Mouse (Mus musculus): ENCODE measurements around the gene Usp7.
"Not testable (repeated sequence)": the region's sequence is repeated elsewhere in the genome, so short reads cannot be mapped to it uniquely, and the experiment has no call there.

Gene Usp7

DNA sequence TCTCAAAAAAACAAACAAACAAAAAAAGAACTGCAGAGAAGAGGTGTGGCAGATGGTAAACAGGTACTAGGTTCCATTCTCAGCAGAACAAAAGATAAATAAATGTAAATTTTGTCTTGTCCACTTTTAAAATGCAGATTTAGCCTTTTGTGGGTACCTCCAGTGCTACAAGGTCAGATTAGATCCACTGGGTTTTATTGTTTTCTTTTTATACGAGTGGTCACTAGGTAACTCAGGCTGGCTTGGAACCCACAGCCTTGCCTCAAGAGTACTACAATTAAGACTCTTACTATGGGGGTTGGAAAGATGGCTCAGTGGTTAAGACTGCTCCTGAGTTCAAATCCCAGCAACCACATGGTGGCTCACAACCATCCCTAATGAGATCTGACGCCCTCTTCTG lies 33.9 kb downstream of the Usp7 start:
- intact Hi-C loops (cut with DNase I) = no loop called here

DNA sequence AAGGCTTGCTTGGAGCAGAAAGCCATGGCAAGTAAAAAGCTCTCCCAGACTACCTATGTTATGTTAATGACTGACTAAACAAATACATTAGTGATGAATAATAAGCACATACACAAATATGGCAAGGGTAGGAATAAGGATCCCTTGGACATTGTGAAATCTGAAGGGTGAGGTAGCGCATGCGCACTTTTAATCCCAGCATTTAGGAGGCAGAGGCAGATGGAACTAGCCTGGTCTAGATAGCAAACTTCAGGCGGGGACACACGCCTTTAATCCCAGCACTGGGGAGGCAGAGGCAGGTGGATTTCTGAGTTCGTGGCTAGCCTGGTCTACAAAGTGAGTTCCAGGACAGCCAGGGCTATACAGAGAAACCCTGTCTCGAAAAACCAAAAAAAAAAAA lies 34.5 kb downstream of the Usp7 start:
- intact Hi-C loops (cut with DNase I) = not testable (repeated sequence)

DNA sequence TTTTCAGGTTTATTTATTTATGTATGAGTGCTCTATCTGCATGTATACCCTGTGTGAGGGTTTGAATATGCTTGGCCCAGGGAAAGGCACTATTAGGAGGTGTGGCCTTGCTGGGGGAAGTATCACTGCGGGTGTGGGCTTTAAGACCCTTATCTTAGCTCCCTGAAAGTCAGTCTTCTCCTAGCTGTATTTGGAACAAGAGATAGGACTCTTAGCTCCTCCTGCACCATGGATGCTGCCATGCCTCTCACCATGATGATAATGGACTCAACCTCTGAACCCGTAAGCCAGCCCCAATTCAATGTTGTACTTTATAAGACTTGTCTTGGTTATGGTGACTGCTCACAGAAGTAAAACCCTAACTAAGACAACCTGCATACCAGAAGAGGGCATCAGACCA lies 39.8 kb downstream of the Usp7 start:
- intact Hi-C loops (cut with DNase I) = no loop called here

DNA sequence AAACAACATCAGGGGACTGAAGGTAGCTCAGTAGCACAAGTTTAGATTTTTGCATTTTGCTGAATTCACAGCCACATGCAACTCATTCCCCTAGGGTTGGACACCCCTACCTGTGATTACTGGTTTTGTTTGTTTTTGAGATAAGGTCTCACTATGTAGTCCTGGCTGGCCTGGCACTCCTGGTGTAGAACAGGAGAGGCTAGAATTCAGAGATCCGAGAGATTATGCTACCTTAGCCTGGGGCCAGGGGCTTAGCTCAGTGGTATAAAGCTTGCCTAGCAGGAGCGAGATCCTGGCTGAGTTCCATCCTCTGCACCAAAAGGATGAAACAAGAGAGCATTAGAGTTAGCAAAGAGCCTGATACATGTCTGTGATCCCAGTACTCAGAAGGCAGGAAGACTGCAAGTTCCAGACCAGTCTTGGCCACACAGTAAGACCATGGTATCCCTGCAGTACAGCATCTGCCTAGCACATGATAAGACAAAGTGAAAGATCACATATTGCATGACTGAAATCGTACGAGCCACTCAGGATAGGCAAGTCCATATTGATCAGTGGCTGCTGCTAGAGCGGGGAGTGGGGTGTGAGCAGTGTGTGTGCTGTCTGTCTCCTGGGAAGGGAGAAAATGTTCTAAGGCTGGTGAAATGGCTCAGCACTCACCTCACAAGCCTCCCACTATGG lies 40.4 kb downstream of the Usp7 start:
- intact Hi-C loops (cut with DNase I) = no loop called here

DNA sequence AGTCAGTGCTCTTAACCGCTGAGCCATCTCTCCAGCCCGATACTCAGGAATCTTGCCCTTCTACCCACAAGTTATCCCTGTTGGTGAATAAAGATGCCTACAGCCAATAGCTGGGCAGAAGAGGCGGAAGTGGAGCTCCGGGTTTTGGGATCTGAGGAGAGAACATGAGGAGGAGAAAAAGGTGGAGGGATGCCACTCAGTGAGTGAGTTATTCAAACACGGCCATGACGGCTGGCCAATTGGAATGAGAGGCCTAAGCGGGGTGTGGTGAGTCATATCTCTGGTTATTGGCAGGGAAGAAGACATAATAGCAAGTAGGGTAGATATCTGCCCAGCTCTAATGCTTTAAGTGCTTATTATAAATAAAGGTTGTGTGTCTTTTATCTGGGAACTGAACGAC lies 43.2 kb downstream of the Usp7 start:
- intact Hi-C loops (cut with DNase I) = no loop called here

DNA sequence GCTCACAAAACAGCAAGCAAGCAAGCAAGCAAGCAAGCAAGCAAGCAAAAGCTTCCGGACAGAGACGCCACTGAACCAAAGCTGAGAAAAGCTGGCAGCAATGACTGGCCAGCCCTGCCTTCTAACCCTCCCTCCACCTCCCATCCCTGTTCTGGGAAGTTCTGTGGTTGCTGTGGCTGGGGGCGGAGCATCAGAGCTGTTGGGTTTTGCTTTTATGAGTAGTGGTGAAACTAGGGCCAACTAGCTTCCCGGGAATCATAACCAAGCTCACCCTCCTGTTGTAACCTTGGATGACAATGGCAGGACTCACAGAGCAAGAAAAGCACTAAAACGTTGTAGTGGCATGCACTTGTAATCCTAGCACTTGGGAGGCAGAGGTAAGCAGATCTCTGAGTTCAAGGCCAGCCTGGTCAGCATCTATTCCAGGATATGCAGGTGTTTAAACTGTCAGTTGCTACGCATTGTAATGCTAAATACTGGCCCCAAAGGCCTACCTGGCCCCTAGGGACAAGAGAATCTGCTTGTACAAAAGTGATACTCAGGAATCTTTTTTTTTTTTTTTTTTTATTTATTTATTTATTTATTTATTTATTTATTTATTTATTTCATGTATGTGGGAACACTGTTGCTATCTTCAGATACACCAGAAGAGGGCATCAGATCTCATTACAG lies 43.8 kb downstream of the Usp7 start:
- intact Hi-C loops (cut with DNase I) = no loop called here

DNA sequence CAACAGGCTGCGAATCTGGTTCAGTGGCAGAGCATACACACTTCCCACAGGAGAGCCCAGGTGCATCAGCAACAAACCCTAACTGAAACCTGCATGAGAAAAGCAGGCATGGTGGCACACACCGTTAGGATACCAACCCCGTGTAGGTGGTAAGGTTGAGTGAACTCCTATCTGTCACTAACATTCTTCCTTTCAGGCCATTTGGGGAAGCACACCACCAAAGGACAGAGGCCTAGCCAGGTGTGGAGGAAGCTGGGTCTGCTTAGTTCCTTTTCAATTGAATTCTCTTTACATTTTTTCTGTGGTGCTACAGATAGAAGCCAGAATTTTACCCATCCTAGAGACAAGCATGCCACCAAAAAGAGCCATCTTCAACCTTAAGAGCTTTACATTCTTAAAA lies 44.3 kb downstream of the Usp7 start:
- intact Hi-C loops (cut with DNase I) = no loop called here

DNA sequence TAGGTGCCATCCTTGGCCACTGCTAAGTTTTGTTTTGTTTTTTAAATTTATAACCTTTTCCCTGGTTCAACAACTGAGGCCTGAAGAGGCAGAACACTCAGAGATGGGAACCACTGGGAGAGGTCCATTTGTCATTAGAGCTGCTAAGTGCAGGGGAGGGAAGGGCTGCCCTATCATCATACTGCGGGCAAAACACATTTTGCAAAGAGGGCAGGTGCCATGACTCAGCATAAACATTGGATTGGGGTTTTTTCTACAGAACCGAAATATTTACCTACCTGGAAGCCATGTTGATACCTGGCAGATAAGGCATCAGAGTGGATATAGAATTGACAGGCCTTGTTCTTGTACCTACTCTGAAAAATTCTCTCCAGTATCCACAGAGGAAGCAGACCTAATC lies 45.6 kb downstream of the Usp7 start:
- intact Hi-C loops (cut with DNase I) = no loop called here

DNA sequence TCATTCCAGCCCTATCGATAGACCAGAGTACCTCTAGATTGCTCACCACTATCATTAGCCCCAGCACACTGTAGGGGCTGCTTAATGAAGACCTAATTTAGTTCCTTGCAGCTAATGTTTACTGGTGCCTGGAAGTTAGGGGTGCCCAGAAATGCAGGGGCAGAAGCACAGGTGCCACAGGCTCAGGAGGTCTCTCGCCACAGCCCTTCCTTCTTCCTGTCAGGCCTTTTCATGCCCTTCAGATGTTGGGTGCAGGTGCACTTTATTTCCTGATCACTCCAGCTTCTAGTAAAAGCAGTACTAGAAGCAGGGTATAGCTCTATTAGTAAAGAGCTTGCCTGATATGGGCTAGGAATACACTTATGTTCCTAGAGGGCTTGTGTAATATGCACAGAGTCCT lies 46.4 kb downstream of the Usp7 start:
- intact Hi-C loops (cut with DNase I) = no loop called here

DNA sequence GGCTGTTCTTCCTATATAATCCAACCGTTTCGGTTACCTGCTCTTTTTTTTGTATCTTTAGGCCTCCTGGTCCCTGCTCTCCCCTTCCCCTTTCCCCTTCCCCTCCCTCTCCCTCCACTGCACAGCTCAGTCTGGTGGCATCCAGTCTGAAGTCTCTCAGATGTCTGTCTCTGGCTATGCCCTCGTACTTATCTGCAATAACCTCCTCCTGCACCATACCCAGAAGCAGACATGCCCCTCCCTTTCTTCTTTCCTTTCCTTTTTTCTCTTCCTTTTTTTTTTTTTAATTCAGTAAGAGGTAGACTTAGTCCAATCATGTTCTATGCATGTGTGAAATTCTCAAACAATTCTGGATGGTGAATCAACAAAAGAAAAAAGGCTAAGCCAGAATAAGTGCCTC lies 48.1 kb downstream of the Usp7 start:
- intact Hi-C loops (cut with DNase I) = no loop called here

DNA sequence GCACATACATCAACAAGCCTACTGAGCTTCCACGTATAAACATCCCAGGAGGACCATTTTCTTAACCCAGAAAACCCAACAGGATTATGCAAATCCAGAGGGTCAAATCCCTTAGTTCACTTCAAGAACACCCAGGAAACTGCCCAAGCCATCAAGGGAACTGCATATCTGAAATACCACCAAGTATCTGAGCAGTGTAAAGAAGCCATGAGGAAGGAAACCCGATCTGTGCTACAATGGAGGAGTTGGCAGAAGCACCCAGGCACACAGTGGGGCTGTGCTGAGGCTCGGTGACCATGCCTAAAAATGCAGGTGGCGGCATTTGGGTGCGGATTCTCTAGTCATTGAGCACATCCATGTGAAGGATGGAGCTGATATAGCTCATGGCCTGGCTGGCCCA lies 50.4 kb downstream of the Usp7 start:
- intact Hi-C loops (cut with DNase I) = no loop called here

DNA sequence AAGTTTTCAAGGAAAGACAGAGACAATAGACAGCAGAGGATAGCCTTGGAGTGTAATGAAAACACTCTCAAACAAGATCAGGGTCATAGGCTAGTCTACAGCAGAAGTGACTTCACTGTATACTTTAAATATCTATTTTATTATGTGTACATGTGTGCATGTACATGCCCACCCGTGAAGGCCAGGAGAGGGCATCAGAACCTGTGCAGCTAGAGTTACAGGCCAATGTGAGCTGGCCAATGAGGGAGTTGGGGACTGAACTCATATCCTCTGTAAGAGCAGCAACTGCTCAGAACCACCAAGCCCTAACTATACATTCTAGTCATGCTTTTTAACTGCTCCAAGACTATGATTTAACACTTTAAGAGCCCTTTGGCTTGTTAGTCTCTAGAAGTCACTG lies 51.0 kb downstream of the Usp7 start:
- intact Hi-C loops (cut with DNase I) = no loop called here

DNA sequence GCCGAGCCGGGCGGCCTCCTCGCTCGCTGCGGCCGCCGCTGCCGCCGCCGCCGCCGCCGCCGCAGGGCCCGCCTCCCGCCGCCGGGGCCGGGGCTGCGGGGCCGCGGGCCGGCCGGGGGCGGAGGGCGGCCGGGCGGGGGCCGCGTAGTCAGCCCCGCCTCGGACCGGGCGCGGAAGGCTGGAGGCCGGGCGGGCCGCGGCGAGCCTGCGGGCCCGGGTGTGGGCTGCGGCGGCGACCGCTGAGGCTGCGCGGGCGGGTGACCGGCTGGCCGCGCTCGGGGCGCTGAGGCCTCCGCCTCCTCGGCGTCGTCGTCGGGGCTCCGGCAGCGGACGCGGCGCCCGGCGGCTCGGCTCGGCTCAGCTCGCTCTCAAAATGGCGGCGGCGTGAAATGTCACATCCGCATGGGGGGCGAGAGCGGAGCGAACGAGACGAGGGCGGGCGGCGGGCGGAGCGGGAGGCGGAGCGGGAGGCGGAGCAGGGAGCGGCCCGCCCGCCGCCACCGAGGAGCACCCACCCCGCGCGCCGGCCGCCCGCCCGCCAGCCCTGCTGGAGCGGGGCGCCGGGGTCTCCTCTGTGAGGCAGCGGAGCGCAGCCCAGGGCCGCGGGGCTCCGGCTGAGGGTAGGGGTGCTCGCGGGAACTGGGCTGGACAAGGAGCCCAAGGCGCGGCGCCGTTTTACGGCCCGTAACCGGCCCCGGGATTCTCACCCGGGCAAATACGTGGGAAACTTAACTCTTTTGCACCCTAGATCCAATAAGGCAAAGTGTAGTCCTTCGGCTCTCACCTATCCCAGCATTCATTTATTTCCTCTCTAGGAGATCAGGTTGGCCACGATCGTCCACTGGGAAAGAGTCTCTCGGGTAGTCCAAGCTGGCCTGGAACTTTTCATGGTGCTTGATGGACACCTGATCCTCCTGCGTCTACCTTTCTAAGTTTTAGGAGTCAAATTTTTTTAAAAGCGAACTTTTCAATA lies 53.3 kb downstream of the Usp7 start:
- intact Hi-C loops (cut with DNase I) = loop anchor here (10.0 kb wide), 1 partner anchor 96 kb away; the partner anchor contains the start of gene 1810013L24Rik

DNA sequence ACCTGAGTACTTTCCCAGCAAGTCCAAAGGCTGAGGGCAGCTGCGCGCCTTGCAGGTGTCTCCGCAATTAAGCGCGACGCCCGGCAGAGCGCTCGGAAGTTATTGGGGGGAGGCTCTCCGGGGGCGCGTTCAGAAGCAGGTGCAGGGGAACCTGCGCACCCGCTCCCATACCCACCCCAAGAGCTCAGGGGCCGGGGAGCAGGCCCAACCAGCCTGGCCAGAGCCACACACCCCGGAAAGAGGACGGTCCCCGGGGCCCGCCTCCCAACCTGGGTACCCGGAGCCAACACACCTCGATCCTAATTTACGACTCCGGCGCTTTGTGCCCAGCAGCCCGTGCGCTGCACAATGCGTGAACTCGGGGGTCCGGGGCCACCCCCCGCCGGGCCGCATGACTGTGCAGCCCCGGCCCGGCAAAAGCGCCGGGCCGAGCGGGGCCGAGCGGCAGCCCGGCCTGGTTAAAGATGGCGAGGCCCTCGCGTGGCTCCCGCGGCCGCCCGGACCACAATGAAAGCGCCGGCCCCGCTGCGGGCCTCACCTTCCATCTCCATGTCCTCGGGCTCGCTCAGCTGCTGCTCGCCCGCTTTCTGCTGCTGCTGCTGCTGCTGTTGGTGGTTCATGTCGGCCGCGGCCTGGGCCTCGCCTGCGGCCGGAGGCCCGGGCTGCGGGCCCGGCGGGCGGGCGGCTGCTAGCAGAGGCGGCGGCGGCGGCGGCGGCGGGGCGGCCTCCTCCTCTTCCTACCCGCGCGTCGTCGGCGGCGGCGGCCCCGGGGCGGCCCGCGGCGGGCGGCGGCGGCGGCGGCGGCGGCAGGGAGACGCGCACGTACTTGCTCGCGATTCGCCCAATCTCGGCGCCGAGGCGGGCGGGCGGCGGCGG lies 54.2 kb downstream of the Usp7 start:
- intact Hi-C loops (cut with DNase I) = loop anchor here (10.0 kb wide), 1 partner anchor 97 kb away; the partner anchor contains the start of gene 1810013L24Rik

DNA sequence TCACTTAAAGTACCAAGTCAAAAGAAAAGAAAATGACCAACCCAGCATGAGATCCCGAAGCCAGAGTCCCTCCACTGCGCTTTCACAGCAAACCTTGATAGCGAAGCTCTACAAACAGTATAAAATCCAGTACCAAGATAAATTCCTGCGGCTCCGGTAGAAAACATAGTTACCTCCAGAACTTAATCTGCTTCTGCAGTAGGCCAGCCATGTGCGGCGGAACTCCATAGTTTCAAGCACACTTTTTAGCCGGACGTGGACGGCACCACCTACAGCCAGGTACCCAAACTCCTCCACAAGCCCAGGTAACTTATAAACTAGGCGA lies 54.8 kb downstream of the Usp7 start:
- intact Hi-C loops (cut with DNase I) = loop anchor here (10.0 kb wide), 1 partner anchor 97 kb away; the partner anchor contains the start of gene 1810013L24Rik

DNA sequence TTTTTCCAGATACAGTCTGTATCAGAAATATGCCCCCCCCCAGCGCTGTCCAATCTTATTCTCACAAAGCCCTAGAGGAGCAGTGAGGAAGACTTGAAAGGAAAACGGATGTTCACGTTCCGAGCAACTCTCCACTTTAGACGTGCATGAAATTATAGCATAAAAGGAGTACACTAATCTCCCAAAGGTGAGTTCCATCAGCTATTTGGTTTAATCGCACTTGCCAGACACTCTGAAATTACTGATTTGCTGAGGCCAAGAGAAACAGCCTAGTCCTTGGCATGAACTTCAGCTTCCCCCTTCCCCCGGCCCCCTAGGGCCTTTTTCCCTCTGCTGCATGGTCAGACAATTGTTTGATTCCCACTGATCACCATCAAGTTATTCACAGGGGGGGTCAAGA lies 55.4 kb downstream of the Usp7 start:
- intact Hi-C loops (cut with DNase I) = loop anchor here (10.0 kb wide), 1 partner anchor 98 kb away; the partner anchor contains the start of gene 1810013L24Rik

DNA sequence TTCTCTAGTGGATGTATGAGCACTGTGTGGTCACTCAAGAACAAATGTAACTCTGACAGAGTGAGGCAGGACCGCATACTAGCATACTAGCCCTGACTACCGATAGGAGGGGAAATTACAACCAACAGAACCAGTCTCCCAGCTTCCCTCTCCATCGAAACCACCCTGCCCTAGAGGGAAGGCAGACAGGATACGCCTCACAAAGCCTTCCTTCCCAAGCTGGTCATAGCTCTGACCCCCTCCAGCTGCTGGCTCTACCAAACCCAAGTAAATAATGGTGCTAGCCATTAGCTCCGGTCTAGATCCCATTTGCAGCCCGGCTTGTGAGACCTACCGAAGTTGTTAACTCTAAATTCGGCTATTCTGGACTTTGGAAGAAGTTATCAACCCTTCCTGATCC lies 56.1 kb downstream of the Usp7 start:
- intact Hi-C loops (cut with DNase I) = loop anchor here (10.0 kb wide), 1 partner anchor 99 kb away; the partner anchor contains the start of gene 1810013L24Rik

DNA sequence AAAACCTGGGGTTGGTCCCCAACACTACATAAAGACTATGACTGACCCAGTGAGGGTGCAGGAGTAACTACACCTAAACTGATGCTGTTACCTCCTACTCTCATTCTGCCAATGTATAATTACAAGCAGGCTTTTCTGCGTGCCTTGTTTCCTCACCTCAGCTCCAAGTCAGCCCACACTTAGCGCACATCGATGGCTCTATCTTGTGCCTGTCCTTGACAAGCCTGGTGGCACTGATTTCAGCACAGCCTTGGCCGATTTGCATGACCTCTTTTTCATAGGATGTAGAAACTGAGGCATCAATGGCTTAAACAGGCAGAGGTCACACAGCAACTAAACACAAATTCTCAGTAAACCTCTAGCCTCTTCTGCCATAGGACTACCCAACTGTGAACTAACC lies 57.4 kb downstream of the Usp7 start:
- intact Hi-C loops (cut with DNase I) = loop anchor here (10.0 kb wide), 1 partner anchor 100 kb away; the partner anchor contains the start of gene 1810013L24Rik

DNA sequence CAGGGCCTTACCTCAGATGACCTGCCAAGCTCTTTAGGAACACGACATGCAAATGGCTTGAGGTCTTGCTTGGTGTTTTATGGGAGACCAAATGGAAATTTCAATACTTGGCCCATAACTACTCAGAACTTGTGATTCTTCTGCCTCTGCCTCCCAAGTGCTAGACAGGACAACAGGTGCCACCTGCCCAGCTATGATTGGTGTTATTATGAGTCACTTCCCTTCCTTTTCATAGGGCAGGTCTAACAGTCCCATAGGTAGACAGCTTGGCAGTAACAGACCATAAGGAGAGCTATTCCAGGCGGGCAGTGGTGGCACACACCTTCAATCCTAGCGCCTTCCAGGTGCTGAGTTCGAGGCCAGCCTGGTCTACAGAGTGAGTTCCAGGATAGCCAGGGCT lies 58.5 kb downstream of the Usp7 start:
- intact Hi-C loops (cut with DNase I) = loop anchor here (10.0 kb wide), 1 partner anchor 101 kb away; the partner anchor contains the start of gene 1810013L24Rik

DNA sequence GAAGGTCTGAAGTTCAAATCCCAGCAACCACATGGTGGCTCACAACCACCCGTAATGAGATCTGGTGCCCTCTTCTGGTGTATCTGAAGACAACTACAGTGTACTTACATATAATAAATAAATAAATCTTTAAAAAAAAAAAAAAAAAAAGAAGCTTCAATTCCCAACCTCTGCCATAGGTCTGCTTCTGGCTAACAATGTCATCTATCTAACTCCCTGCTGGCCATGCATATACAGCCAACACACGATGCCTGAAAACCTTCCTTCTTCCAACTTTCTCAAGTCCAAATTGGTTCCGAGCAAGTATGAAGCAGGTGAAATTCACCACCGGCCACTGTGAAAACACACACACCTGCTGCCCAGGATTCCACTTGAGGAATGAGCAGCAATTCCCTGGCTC lies 59.7 kb downstream of the Usp7 start:
- intact Hi-C loops (cut with DNase I) = loop anchor here (10.0 kb wide), 1 partner anchor 102 kb away; the partner anchor contains the start of gene 1810013L24Rik

Data from adrenal gland (tissue).